Mouse (Mus musculus) C2C12 (cell line): ENCODE results near the gene Zbtb40. TPM values are rescaled to one million over a fixed set of nuclear protein-coding genes. Genes with fewer than 3 reads are reported as not detected.

Experiments used
- H3K27me3 ChIP-seq: one replicate; pipeline ENCODE4 v1.6.1; 2011; ENCODE audit not compliant: control insufficient read depth, insufficient read depth, insufficient read length
- H3K36me3 ChIP-seq: one replicate; pipeline ENCODE4 v1.6.1; 2011; ENCODE audit not compliant: control insufficient read depth, insufficient read depth
- H3K4me3 ChIP-seq: one replicate; pipeline ENCODE4 v1.5.1; 2011; ENCODE audit warnings: mild to moderate bottlenecking, control low read depth; ENCODE audit not compliant: poor library complexity, insufficient read depth, severe bottlenecking
- H3K79me2 ChIP-seq: one replicate; pipeline ENCODE4 v1.6.1; 2011; ENCODE audit not compliant: control insufficient read depth, insufficient read depth
- H3K79me3 ChIP-seq: one replicate; pipeline ENCODE4 v1.6.1; 2011; ENCODE audit warnings: low read depth, control low read depth
- H3ac ChIP-seq: one replicate; pipeline ENCODE3; 2011; ENCODE audit warnings: low read depth; ENCODE audit not compliant: control insufficient read depth, insufficient read length
- CEBPB ChIP-seq: IDR thresholded peaks from one replicate; pipeline ENCODE4 v1.6.1; 2011; ENCODE audit warnings: low read depth, mild to moderate bottlenecking, control low read depth, moderate library complexity
- CTCF ChIP-seq: IDR thresholded peaks from one replicate; pipeline ENCODE4 v1.5.1; 2011; ENCODE audit not compliant: control insufficient read depth, insufficient read depth, insufficient read length
- FOSL1 ChIP-seq: IDR thresholded peaks from one replicate; pipeline ENCODE4 v1.8.0; 2011; ENCODE audit warnings: mild to moderate bottlenecking, low read length; ENCODE audit not compliant: poor library complexity, insufficient read depth, severe bottlenecking
- MAX ChIP-seq: IDR thresholded peaks from one replicate; pipeline ENCODE4 v1.6.1; 2011; ENCODE audit warnings: mild to moderate bottlenecking, control low read depth
- MYOD1 ChIP-seq: IDR thresholded peaks from one replicate; pipeline ENCODE4 v1.6.1; 2011; ENCODE audit warnings: low read depth; ENCODE audit not compliant: control insufficient read depth, insufficient read length
- MYOG ChIP-seq: IDR thresholded peaks from one replicate; pipeline ENCODE4 v1.6.1; 2011; ENCODE audit not compliant: control insufficient read depth, insufficient read length; ENCODE audit errors: extremely low read depth
- USF1 ChIP-seq: IDR thresholded peaks from one replicate; pipeline ENCODE4 v1.6.1; 2011; ENCODE audit warnings: low read depth, mild to moderate bottlenecking, control low read depth, moderate library complexity
- polyA plus RNA-seq: library from polyadenylated mRNA; unstranded; fragments of >200 nt; fragmentation: generic; extraction: Trizol; gene quantifications from one replicate; pipeline ENCODE4 v1.2.1, GENCODE M21; 2012; ENCODE audit warnings: missing spikeins

Zbtb40 gene
- polyA plus RNA-seq, 1 experiment: 9.1 TPM

GRCm38 (mm10) chr4:136995361-136995760 lies 53.2 kb downstream of the Zbtb40 start:
- peaks cover 11% of the 10 kb centered on the region for H3K36me3 ChIP-seq
- TF ChIP-seq MYOD1 (no peak), MAX (no peak), CTCF (no peak), USF1 (no peak), MYOG (no peak), FOSL1 (no peak), CEBPB (no peak)
- no peaks in the 10 kb centered on the region for H3K27me3 ChIP-seq
- no peak overlapping the region for H3ac ChIP-seq
- no peaks in the 10 kb centered on the region for H3K79me2 ChIP-seq
- no peaks in the 10 kb centered on the region for H3K79me3 ChIP-seq
- H3K4me3 ChIP-seq: no peak overlapping the region

GRCm38 (mm10) chr4:136981993-136982695 lies 66.5 kb downstream of the Zbtb40 start:
- no peak for TF ChIP-seq CEBPB
- no peak for TF ChIP-seq FOSL1
- no peak for TF ChIP-seq MYOG
- no peak for TF ChIP-seq MAX
- TF ChIP-seq CTCF: no peak
- TF ChIP-seq USF1: no peak

GRCm38 (mm10) chr4:136981347-136981746 lies 67.3 kb downstream of the Zbtb40 start:
- no peaks in the 10 kb centered on the region for H3K79me2 ChIP-seq
- no peak for TF ChIP-seq CTCF
- no peak for TF ChIP-seq MYOD1
- TF ChIP-seq USF1: no peak
- no peak for TF ChIP-seq MYOG
- no peak for TF ChIP-seq MAX
- peaks cover 8% of the 10 kb centered on the region for H3K27me3 ChIP-seq
- H3K4me3 ChIP-seq: no peak overlapping the region
- H3K79me3 ChIP-seq: no peaks in the 10 kb centered on the region
- H3K36me3 ChIP-seq: no peaks in the 10 kb centered on the region
- no peak overlapping the region for H3ac ChIP-seq

More at GRCm38 (mm10) chr4:136981993-136982695, 66.5 kb downstream of the Zbtb40 start:
- no peaks in the 10 kb centered on the region for H3K79me2 ChIP-seq
- H3K36me3 ChIP-seq: peaks cover 3% of the 10 kb centered on the region
- no peak overlapping the region for H3ac ChIP-seq
- no peak overlapping the region for H3K4me3 ChIP-seq
- H3K27me3 ChIP-seq: no peaks in the 10 kb centered on the region
- no peaks in the 10 kb centered on the region for H3K79me3 ChIP-seq

- H3K36me3 ChIP-seq: no peaks in the 10 kb centered on the region
- H3K27me3 ChIP-seq: peaks cover 12% of the 10 kb centered on the region
- no peak overlapping the region for H3ac ChIP-seq
- no peaks in the 10 kb centered on the region for H3K79me3 ChIP-seq
- TF ChIP-seq MYOD1 (no peak), FOSL1 (no peak), USF1 (no peak), MAX (no peak), CEBPB (no peak), MYOG (no peak), CTCF (no peak)
- no peaks in the 10 kb centered on the region for H3K79me2 ChIP-seq
- no peak overlapping the region for H3K4me3 ChIP-seq
These were observed 67.7 kb downstream of the Zbtb40 start for GRCm38 (mm10) chr4:136980921-136981320.

- Histone ChIP-seq H3K27me3 (peaks cover 44% of the 10 kb centered on the region), H3K79me3 (no peaks in the 10 kb centered on the region), H3K79me2 (no peaks in the 10 kb centered on the region), H3K36me3 (no peaks in the 10 kb centered on the region), H3ac (no peak overlapping the region), H3K4me3 (no peak overlapping the region)
- TF ChIP-seq CEBPB (no peak), USF1 (no peak), CTCF (no peak), MAX (no peak), MYOG (no peak), MYOD1 (no peak), FOSL1 (no peak)
These were observed 71.4 kb downstream of the Zbtb40 start for GRCm38 (mm10) chr4:136977244-136977643.

- TF ChIP-seq CTCF (peak; percentile 36), MYOD1 (no peak)
These were observed 77.7 kb downstream of the Zbtb40 start for GRCm38 (mm10) chr4:136970939-136971338.

More at GRCm38 (mm10) chr4:136970939-136971338, 77.7 kb downstream of the Zbtb40 start:
- Histone ChIP-seq H3K4me3 (no peak overlapping the region), H3K79me2 (no peaks in the 10 kb centered on the region), H3K27me3 (peaks cover 69% of the 10 kb centered on the region), H3ac (no peak overlapping the region), H3K36me3 (no peaks in the 10 kb centered on the region), H3K79me3 (no peaks in the 10 kb centered on the region)
